Mouse (Mus musculus) heart, adult 10 weeks (tissue): ENCODE measurements around the gene Gnas. TPM values are rescaled to one million over a fixed set of nuclear protein-coding genes. Genes with fewer than 3 reads are reported as not detected.

ENCODE experiments used
- polyA plus RNA-seq: library from polyadenylated mRNA; stranded (reverse); fragments of 350-450 nt; fragmentation: Illumina TruSeq; extraction: RNeasy Lipid Tissue Mini Kit (QIAGEN cat#74804); gene quantifications from one replicate; pipeline ENCODE4 v1.2.3, GENCODE M21; 2014; ENCODE audit warnings: low read depth, low replicate concordance

Gnas gene
- polyA plus RNA-seq: 994 TPM

GRCm38 (mm10) chr2:174284011-174284410 is at the start of gene Gnas:
Gnas (plus strand) TSS chr2:174284320.

GRCm38 (mm10) chr2:174346612-174346998 is 62.5 kb downstream of the Gnas start, which contains the start of gene Gm20721:
Gm20721 (minus strand) TSS chr2:174346712.

Other genes with a start within 250 kb of the Gnas start
- 21.5 TPM for gene Stx16, start 208.0 kb upstream of the Gnas start, polyA plus RNA-seq
- gene Npepl1, start 174.0 kb upstream of the Gnas start, polyA plus RNA-seq: 66.5 TPM
- not detected for gene Gm20721, start 62.4 kb downstream of the Gnas start, polyA plus RNA-seq
- gene Nelfcd, start 131.5 kb downstream of the Gnas start, polyA plus RNA-seq: 33.6 TPM
- gene Ctsz, start 154.7 kb downstream of the Gnas start, polyA plus RNA-seq: 34.2 TPM
- gene Tubb1, start 166.4 kb downstream of the Gnas start, polyA plus RNA-seq: 0.55 TPM
- gene Atp5e, start 179.8 kb downstream of the Gnas start, polyA plus RNA-seq: 1,897 TPM
- 82.8 TPM for gene Prelid3b, start 188.8 kb downstream of the Gnas start, polyA plus RNA-seq